Mouse (Mus musculus): ENCODE measurements around the gene Hrh3. TPM values are rescaled to one million over a fixed set of nuclear protein-coding genes. Genes with fewer than 3 reads are reported as not detected.

The Hrh3 gene
- polyA plus RNA-seq, 1 experiment from 2014 or later, result not detected

- Histone ChIP-seq H3K9ac (no peak overlapping the region), H3K36me3 (no peaks in the 10 kb centered on the region), H3K9me3 (replicated peaks) (no peaks in the 10 kb centered on the region), H3K27ac (no peak overlapping the region), H3K4me3 (peak overlapping the region; percentile 50), H3K27me3 (replicated peaks) (peaks cover 89% of the 10 kb centered on the region), H3K4me1 (peaks cover 34% of the 10 kb centered on the region), H3K4me2 (peak overlapping the region; percentile 79)
- ATAC-seq, result no peak
- 4% methylated on average over 57 of the region's 57 CpGs for WGBS (ENCODE audit: insufficient replicate concordance)
These were observed 924 bp downstream of the Hrh3 start for GRCm38 (mm10) chr2:180103151-180103977.

GRCm38 (mm10) chr2:180099529-180099928 is 4.8 kb downstream of the Hrh3 start:
- H3K4me2 ChIP-seq, result no peak overlapping the region
- H3K27ac ChIP-seq, result no peak overlapping the region
- peaks cover 89% of the 10 kb centered on the region for H3K27me3 ChIP-seq (replicated peaks)
- H3K9me3 ChIP-seq (replicated peaks), result no peaks in the 10 kb centered on the region
- H3K9ac ChIP-seq, result no peak overlapping the region
- H3K36me3 ChIP-seq, result no peaks in the 10 kb centered on the region
- H3K4me3 ChIP-seq, result no peak overlapping the region
- no peak for ATAC-seq
- 7% methylated on average over 15 of the region's 15 CpGs for WGBS (ENCODE audit: insufficient replicate concordance)
- peaks cover 37% of the 10 kb centered on the region for H3K4me1 ChIP-seq

- Histone ChIP-seq H3K9me3 (replicated peaks) (no peaks in the 10 kb centered on the region), H3K9ac (no peak overlapping the region), H3K36me3 (no peaks in the 10 kb centered on the region), H3K4me1 (peaks cover 23% of the 10 kb centered on the region), H3K27me3 (replicated peaks) (peaks cover 75% of the 10 kb centered on the region), H3K4me3 (no peak overlapping the region), H3K27ac (no peak overlapping the region), H3K4me2 (no peak overlapping the region)
- 17% methylated on average over 5 of the region's 5 CpGs for WGBS (ENCODE audit: insufficient replicate concordance)
- peak; percentile 73 for ATAC-seq
These were observed 6.1 kb downstream of the Hrh3 start for GRCm38 (mm10) chr2:180098167-180098566.

- Histone ChIP-seq H3K9me3 (replicated peaks) (no peaks in the 10 kb centered on the region), H3K4me3 (no peak overlapping the region), H3K4me2 (no peak overlapping the region), H3K36me3 (no peaks in the 10 kb centered on the region), H3K9ac (no peak overlapping the region), H3K27ac (no peak overlapping the region), H3K27me3 (replicated peaks) (peaks cover 69% of the 10 kb centered on the region), H3K4me1 (peaks cover 19% of the 10 kb centered on the region)
- WGBS (ENCODE audit: insufficient replicate concordance), result 37% methylated on average over 3 of the region's 3 CpGs
- ATAC-seq, result no peak
These were observed 6.7 kb downstream of the Hrh3 start for GRCm38 (mm10) chr2:180097585-180097984.

GRCm38 (mm10) chr2:180095711-180096110 is 8.6 kb downstream of the Hrh3 start:
- H3K4me1 ChIP-seq, result peaks cover 19% of the 10 kb centered on the region
- WGBS (ENCODE audit: insufficient replicate concordance), result 35% methylated on average over 5 of the region's 5 CpGs
- no peak overlapping the region for H3K4me3 ChIP-seq
- no peak overlapping the region for H3K4me2 ChIP-seq
- no peaks in the 10 kb centered on the region for H3K36me3 ChIP-seq
- no peak for ATAC-seq
- H3K9ac ChIP-seq, result no peak overlapping the region
- no peak overlapping the region for H3K27ac ChIP-seq
- H3K9me3 ChIP-seq (replicated peaks), result no peaks in the 10 kb centered on the region
- peaks cover 52% of the 10 kb centered on the region for H3K27me3 ChIP-seq (replicated peaks)

GRCm38 (mm10) chr2:180090285-180090684 is 14.0 kb downstream of the Hrh3 start:
- H3K4me2 ChIP-seq, result no peak overlapping the region
- no peaks in the 10 kb centered on the region for H3K9me3 ChIP-seq (replicated peaks)
- H3K27ac ChIP-seq, result no peak overlapping the region
- no peak overlapping the region for H3K4me3 ChIP-seq
- H3K27me3 ChIP-seq (replicated peaks), result peaks cover 22% of the 10 kb centered on the region; the same call in 1 of the 2 replicates
- 64% methylated on average over 11 of the region's 11 CpGs for WGBS (ENCODE audit: insufficient replicate concordance)
- ATAC-seq, result no peak
- H3K9ac ChIP-seq, result no peak overlapping the region
- peaks cover 18% of the 10 kb centered on the region for H3K36me3 ChIP-seq
- no peaks in the 10 kb centered on the region for H3K4me1 ChIP-seq

- Histone ChIP-seq H3K9me3 (replicated peaks) (no peaks in the 10 kb centered on the region), H3K4me2 (no peak overlapping the region), H3K9ac (no peak overlapping the region), H3K4me3 (no peak overlapping the region), H3K4me1 (no peaks in the 10 kb centered on the region), H3K27me3 (replicated peaks) (peaks cover 20% of the 10 kb centered on the region; the same call in 1 of the 2 replicates), H3K36me3 (peaks cover 32% of the 10 kb centered on the region), H3K27ac (no peak overlapping the region)
- ATAC-seq, result no peak
- WGBS (ENCODE audit: insufficient replicate concordance), result 72% methylated on average over 4 of the region's 4 CpGs
These were observed 16.8 kb downstream of the Hrh3 start for GRCm38 (mm10) chr2:180087472-180087871.

- Histone ChIP-seq H3K4me1 (no peaks in the 10 kb centered on the region), H3K9me3 (replicated peaks) (no peaks in the 10 kb centered on the region), H3K27me3 (replicated peaks) (peaks cover 20% of the 10 kb centered on the region; the same call in 1 of the 2 replicates), H3K4me2 (no peak overlapping the region), H3K27ac (no peak overlapping the region), H3K9ac (no peak overlapping the region), H3K36me3 (peaks cover 41% of the 10 kb centered on the region), H3K4me3 (no peak overlapping the region)
- WGBS (ENCODE audit: insufficient replicate concordance), result 75% methylated on average over 5 of the region's 5 CpGs
- ATAC-seq, result no peak
These were observed 17.7 kb downstream of the Hrh3 start for GRCm38 (mm10) chr2:180086637-180087027.

- Histone ChIP-seq H3K4me3 (no peak overlapping the region), H3K9me3 (replicated peaks) (no peaks in the 10 kb centered on the region), H3K9ac (no peak overlapping the region), H3K36me3 (peaks cover 45% of the 10 kb centered on the region), H3K27me3 (replicated peaks) (peaks cover 20% of the 10 kb centered on the region; the same call in 1 of the 2 replicates), H3K4me1 (no peaks in the 10 kb centered on the region), H3K27ac (no peak overlapping the region), H3K4me2 (no peak overlapping the region)
- 67% methylated on average over 16 of the region's 16 CpGs for whole genome bisulfite sequencing (ENCODE audit: insufficient replicate concordance)
- ATAC-seq, result no peak
These were observed 18.2 kb downstream of the Hrh3 start for GRCm38 (mm10) chr2:180085926-180086636.

- H3K27ac ChIP-seq, result no peak overlapping the region
- no peaks in the 10 kb centered on the region for H3K9me3 ChIP-seq (replicated peaks)
- ATAC-seq, result no peak
- peaks cover 48% of the 10 kb centered on the region for H3K36me3 ChIP-seq
- 48% methylated on average over 3 of the region's 3 CpGs for WGBS (ENCODE audit: insufficient replicate concordance)
- H3K4me2 ChIP-seq, result no peak overlapping the region
- peaks cover 7% of the 10 kb centered on the region; the same call in 1 of the 2 replicates for H3K27me3 ChIP-seq (replicated peaks)
- H3K9ac ChIP-seq, result no peak overlapping the region
- H3K4me3 ChIP-seq, result no peak overlapping the region
- H3K4me1 ChIP-seq, result no peaks in the 10 kb centered on the region
These were observed 19.7 kb downstream of the Hrh3 start for GRCm38 (mm10) chr2:180084565-180084964.

GRCm38 (mm10) chr2:180083063-180083462 is 21.2 kb downstream of the Hrh3 start:
- ATAC-seq, result no peak
- H3K4me3 ChIP-seq, result no peak overlapping the region
- H3K9me3 ChIP-seq (replicated peaks), result no peaks in the 10 kb centered on the region
- no peaks in the 10 kb centered on the region for H3K27me3 ChIP-seq (replicated peaks)
- H3K9ac ChIP-seq, result no peak overlapping the region
- peaks cover 59% of the 10 kb centered on the region for H3K36me3 ChIP-seq
- no peak overlapping the region for H3K27ac ChIP-seq
- H3K4me2 ChIP-seq, result no peak overlapping the region
- 86% methylated on average over 10 of the region's 10 CpGs for WGBS (ENCODE audit: insufficient replicate concordance)
- H3K4me1 ChIP-seq, result no peaks in the 10 kb centered on the region

- no peak overlapping the region for H3K4me2 ChIP-seq
- no peak overlapping the region for H3K4me3 ChIP-seq
- no peaks in the 10 kb centered on the region for H3K9me3 ChIP-seq (replicated peaks)
- H3K36me3 ChIP-seq, result peaks cover 50% of the 10 kb centered on the region
- H3K9ac ChIP-seq, result no peak overlapping the region
- H3K27ac ChIP-seq, result no peak overlapping the region
- no peaks in the 10 kb centered on the region for H3K4me1 ChIP-seq
- WGBS (ENCODE audit: insufficient replicate concordance), result 83% methylated on average over 8 of the region's 8 CpGs
- ATAC-seq, result no peak
- H3K27me3 ChIP-seq (replicated peaks), result no peaks in the 10 kb centered on the region
These were observed 23.6 kb downstream of the Hrh3 start for GRCm38 (mm10) chr2:180080680-180081079.
